Mouse (Mus musculus) Patski (cell line): ENCODE results near the gene Icam2. TPM values are rescaled to one million over a fixed set of nuclear protein-coding genes. Genes with fewer than 3 reads are reported as not detected.
"Not testable (repeated sequence)": the region's sequence is repeated elsewhere in the genome, so short reads cannot be mapped to it uniquely, and the experiment has no call there.

ENCODE experiments used
- ATAC-seq: fragments of 100-300 bp; one replicate; pipeline ENCODE4 v1.8.0; 2021
- CTCF ChIA-PET: fragments of 350-600 bp; sonication (Branson Sonifier 250); formaldehyde crosslinking; loops from one replicate; lab custom pipeline; 2022; ENCODE audit warnings: inconsistent platforms; lab: Charles Lee
- POLR2A ChIA-PET: fragments of 350-600 bp; sonication (Branson Sonifier 250); formaldehyde crosslinking; loops from one replicate; lab custom pipeline; 2022; ENCODE audit warnings: antibody characterized with exemption, inconsistent platforms; lab: Charles Lee
- DNase-seq: peaks from one replicate; pipeline ENCODE4 v3.0.0-alpha.2; 2011; ENCODE audit warnings: low read depth, low spot score
- H3K27me3 ChIP-seq: fragments of 371-371 bp; one replicate; pipeline ENCODE4 v1.5.1; 2021
- CTCF ChIP-seq: fragments of 100-300 bp; IDR thresholded peaks from one replicate; pipeline ENCODE4 v1.5.1; 2021
- in situ Hi-C: fragments of 300-500 bp; cut with MboI; formaldehyde crosslinking; loops from 3 replicates; pipeline ENCODE4 v1.11.1; 2018; ENCODE audit warnings: low pct_unique_long_range_greater_than_20kb, mixed read lengths
- polyA plus RNA-seq: library from polyadenylated mRNA; unstranded; gene quantifications from one replicate; pipeline ENCODE4 v1.2.3, GENCODE M21; 2021

Icam2 gene
- polyA plus RNA-seq, 1 experiment from 2014 or later = not detected

DNA sequence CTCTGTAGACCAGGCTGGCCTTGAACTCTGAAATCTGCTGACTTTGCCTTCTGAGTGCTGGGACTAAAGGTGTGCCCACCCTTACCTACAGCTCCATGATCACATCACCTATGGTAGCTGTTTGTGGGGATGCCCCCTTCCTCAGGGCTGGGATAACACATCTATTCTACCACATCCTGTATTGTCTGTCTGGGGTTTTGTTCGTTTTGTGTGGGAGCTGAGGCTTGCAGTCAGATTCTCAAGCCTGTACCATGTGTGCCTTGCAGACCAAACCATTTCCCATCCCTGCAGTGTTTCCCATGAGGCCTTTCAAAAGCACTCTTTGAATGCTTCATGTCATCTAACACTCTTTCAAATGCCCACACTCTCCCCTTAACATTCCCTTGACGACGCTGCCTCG is 35.9 kb downstream of the Icam2 start:
- ATAC-seq (no peak), DNase-seq (no peak)
- no peak for TF ChIP-seq CTCF
- POLR2A ChIA-PET = interaction anchor here (1.0 kb wide), 1 partner anchor 15 kb away, joined by 3 read pairs; no protein-coding TSS in a partner anchor
- peaks cover 12% of the 10 kb centered on the region for H3K27me3 ChIP-seq
- CTCF ChIA-PET = no interaction called here
- in situ Hi-C loops = no loop called here

DNA sequence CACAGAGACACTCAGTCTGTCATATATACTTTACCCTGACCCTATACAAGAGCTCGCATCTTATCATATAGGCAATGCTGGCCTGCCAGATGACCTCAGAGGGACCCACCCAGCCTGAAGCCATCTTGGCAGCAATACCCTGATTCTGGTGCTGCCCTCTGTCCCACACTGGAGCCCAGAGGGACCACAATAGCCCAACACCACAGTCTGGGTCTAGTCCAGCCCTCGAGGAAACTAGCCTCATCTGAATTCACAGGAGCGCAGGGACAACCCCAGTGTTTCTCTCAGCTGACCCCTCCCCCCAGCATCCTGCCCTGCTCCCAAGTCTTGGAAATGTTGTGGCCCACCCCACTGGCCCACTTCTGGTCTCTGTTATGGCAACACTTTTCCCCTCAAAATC is 36.6 kb downstream of the Icam2 start:
- POLR2A ChIA-PET = no interaction called here
- no peak for ATAC-seq

DNA sequence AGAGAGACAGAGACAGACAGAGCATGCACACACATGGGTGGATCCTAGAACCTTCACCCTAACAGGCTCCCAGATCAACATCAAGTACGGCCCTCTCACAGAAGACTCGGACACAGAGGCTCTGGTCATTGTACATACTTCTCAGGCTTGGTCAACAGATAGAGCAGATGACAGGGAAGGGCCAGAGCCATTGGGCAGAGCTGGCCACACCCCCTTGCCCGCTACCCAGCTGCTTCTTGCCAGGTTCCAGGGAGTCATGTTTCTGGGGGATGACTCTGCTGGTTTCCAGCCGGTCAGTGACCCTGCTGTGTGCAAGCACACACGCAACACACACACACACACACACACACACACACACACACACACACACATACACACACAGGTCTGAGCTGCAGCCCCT is 37.0 kb downstream of the Icam2 start:
- ChIA-PET CTCF (interaction anchor here (1.0 kb wide), 1 partner anchor 16 kb away, joined by 4 read pairs; no protein-coding TSS in a partner anchor), POLR2A (no interaction called here)
- peaks cover 5% of the 10 kb centered on the region for H3K27me3 ChIP-seq
- no peak for TF ChIP-seq CTCF
- DNase-seq = no peak
- ATAC-seq = no peak
- in situ Hi-C loops = no loop called here

More for the DNA sequence above, 36.6 kb downstream of the Icam2 start:
- in situ Hi-C loops = no loop called here
- no peak for DNase-seq
- CTCF ChIA-PET = interaction anchor here (1.0 kb wide), 1 partner anchor 15 kb away, joined by 4 read pairs; no protein-coding TSS in a partner anchor
- no peak for TF ChIP-seq CTCF
- peaks cover 9% of the 10 kb centered on the region for H3K27me3 ChIP-seq

- DNase-seq (no peak), ATAC-seq (no peak)
- no peak for TF ChIP-seq CTCF
- peaks cover 15% of the 10 kb centered on the region for H3K27me3 ChIP-seq
- CTCF ChIA-PET = no interaction called here
- in situ Hi-C loops = no loop called here
- POLR2A ChIA-PET = no interaction called here
These were observed 38.1 kb downstream of the Icam2 start for GRCm38 (mm10) chr11:106349772-106350171.

- ATAC-seq (no peak), DNase-seq (no peak)
- ChIA-PET CTCF (interaction anchor here (1.0 to 1.7 kb wide), 3 partner anchors 15 to 34 kb away, joined by 3 to 4 read pairs (median 4); no protein-coding TSS in a partner anchor), POLR2A (no interaction called here)
- peaks cover 11% of the 10 kb centered on the region for H3K27me3 ChIP-seq
- in situ Hi-C loops = no loop called here
- TF ChIP-seq CTCF = no peak
These were observed 43.0 kb downstream of the Icam2 start for GRCm38 (mm10) chr11:106344910-106345309.

DNA sequence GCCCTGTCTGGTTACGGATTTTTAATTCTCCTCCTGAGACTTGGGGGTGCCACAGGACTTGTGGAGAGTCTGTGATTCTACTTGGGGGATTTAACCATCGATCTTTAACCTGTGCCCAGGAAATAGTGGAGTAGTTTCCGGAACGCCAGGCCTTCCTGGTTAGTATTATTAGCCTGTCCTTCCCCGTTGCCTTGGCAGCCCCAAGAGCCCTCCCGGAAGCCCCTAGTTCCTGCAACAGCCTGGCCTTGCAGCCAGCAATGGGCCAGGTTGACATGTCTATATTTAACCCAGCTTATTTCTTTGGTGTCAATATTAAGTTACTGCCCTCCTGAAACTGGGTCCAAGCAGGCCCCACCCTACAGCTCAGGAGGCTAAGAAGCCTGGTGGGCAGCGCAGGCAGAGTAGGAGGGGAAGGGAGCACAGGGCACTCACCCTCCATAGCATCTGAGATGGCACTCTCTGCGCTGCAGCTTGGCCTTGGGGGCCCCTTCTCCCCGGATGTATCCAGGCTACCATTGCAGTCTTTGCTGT is 46.8 kb downstream of the Icam2 start:
- ChIA-PET POLR2A (no interaction called here), CTCF (no interaction called here)
- in situ Hi-C loops = no loop called here
- no peak for DNase-seq
- ATAC-seq = no peak
- peaks cover 11% of the 10 kb centered on the region for H3K27me3 ChIP-seq
- no peak for TF ChIP-seq CTCF

- in situ Hi-C loops, ATAC-seq, POLR2A ChIA-PET, DNase-seq, H3K27me3 ChIP-seq, CTCF ChIA-PET: not testable (repeated sequence)
These were observed 48.6 kb downstream of the Icam2 start for GRCm38 (mm10) chr11:106339323-106339722.

GRCm38 (mm10) chr11:106338870-106339269 is 49.0 kb downstream of the Icam2 start:
- TF ChIP-seq CTCF = no peak
- in situ Hi-C loops = no loop called here
- no peaks in the 10 kb centered on the region for H3K27me3 ChIP-seq
- ChIA-PET POLR2A (no interaction called here), CTCF (no interaction called here)
- no peak for DNase-seq
- ATAC-seq = no peak

DNA sequence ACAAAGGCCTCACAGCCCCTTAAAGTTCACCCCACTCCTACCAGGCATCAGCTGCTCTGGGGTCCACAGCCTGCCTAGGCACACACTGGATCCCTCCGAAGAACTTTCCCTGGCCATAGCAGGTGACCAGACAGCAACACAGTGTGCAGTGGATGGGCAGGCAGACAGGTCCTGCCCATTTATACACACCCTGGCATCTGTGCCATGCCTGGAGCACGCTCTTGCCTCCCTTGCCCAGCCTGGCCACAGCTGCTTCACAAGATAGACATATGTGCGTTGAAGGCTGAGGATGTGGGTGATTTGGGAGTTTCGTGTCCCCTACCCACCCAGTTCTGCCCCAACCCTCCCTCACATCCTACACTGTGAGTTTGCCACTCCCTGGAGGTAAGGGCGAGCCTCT is 49.8 kb downstream of the Icam2 start:
- no peaks in the 10 kb centered on the region for H3K27me3 ChIP-seq
- ATAC-seq = no peak
- TF ChIP-seq CTCF = no peak
- ChIA-PET CTCF (no interaction called here), POLR2A (no interaction called here)
- in situ Hi-C loops = no loop called here
- DNase-seq = no peak

GRCm38 (mm10) chr11:106334066-106334465 is 53.8 kb downstream of the Icam2 start:
- no peak for TF ChIP-seq CTCF
- in situ Hi-C loops = no loop called here
- no peaks in the 10 kb centered on the region for H3K27me3 ChIP-seq
- ChIA-PET POLR2A (no interaction called here), CTCF (interaction anchor here (0.8 to 3.7 kb wide), 4 partner anchors 20 to 36 kb away, joined by 3 to 21 read pairs (median 4); partner anchors contain the start of gene Gh)
- DNase-seq (no peak), ATAC-seq (no peak)

GRCm38 (mm10) chr11:106332458-106332857 is 55.4 kb downstream of the Icam2 start:
- in situ Hi-C loops = no loop called here
- POLR2A ChIA-PET = no interaction called here
- CTCF ChIA-PET = interaction anchor here (3.7 kb wide), 1 partner anchor 29 kb away, joined by 21 read pairs; the partner anchor contains the start of gene Gh
- H3K27me3 ChIP-seq = no peaks in the 10 kb centered on the region
- DNase-seq (no peak), ATAC-seq (no peak)
- TF ChIP-seq CTCF = no peak
